Mouse (Mus musculus) embryo, embryonic 10 days (tissue): ENCODE results near the gene Wars.
"Not testable (repeated sequence)": the region's sequence is repeated elsewhere in the genome, so short reads cannot be mapped to it uniquely, and the experiment has no call there.

Experiments used
- DNase-seq: peaks from one replicate; pipeline ENCODE4 v3.0.0-alpha.2; 2015; ENCODE audit warnings: low spot score

Wars gene

GRCm38 (mm10) chr12:108855081-108855480, 38.9 kb downstream of the Wars start:
- DNase-seq, result no peak

GRCm38 (mm10) chr12:108852822-108853221, 41.2 kb downstream of the Wars start:
- DNase-seq, result no peak

GRCm38 (mm10) chr12:108850886-108851285, 43.1 kb downstream of the Wars start:
- DNase-seq, result no peak

GRCm38 (mm10) chr12:108850129-108850528, 43.8 kb downstream of the Wars start:
- DNase-seq, result peak; percentile 38

- DNase-seq, result no peak
Measured at GRCm38 (mm10) chr12:108849488-108850022, 44.4 kb downstream of the Wars start.

GRCm38 (mm10) chr12:108848033-108848432, 45.9 kb downstream of the Wars start:
- not testable (repeated sequence) for DNase-seq

GRCm38 (mm10) chr12:108842663-108843062, 51.3 kb downstream of the Wars start:
- DNase-seq, result no peak

- DNase-seq, result no peak
Measured at GRCm38 (mm10) chr12:108841181-108841580, 52.8 kb downstream of the Wars start.

GRCm38 (mm10) chr12:108836722-108837121, 57.3 kb downstream of the Wars start:
- DNase-seq, result no peak

GRCm38 (mm10) chr12:108835840-108836409, 58.0 kb downstream of the Wars start, which contains the start of the genes Slc25a29 and Slc25a47:
Slc25a29 (minus strand) TSS chr12:108835883.
Slc25a47 (plus strand) TSS chr12:108836046.
- DNase-seq, result peak; percentile 98

- DNase-seq, result peak; percentile 51
Measured at GRCm38 (mm10) chr12:108835208-108835839, 58.6 kb downstream of the Wars start.

- DNase-seq, result no peak
Measured at GRCm38 (mm10) chr12:108834786-108835185, 59.2 kb downstream of the Wars start.

GRCm38 (mm10) chr12:108834337-108834736, 59.6 kb downstream of the Wars start:
- no peak for DNase-seq

GRCm38 (mm10) chr12:108833408-108833807, 60.6 kb downstream of the Wars start:
- DNase-seq, result no peak

GRCm38 (mm10) chr12:108832851-108833250, 61.1 kb downstream of the Wars start:
- no peak for DNase-seq

- no peak for DNase-seq
Measured at GRCm38 (mm10) chr12:108831966-108832643, 61.9 kb downstream of the Wars start.

GRCm38 (mm10) chr12:108830358-108830757, 63.6 kb downstream of the Wars start:
- no peak for DNase-seq

GRCm38 (mm10) chr12:108829636-108830035, 64.3 kb downstream of the Wars start:
- DNase-seq, result no peak

GRCm38 (mm10) chr12:108827641-108828040, 66.3 kb downstream of the Wars start:
- no peak for DNase-seq

- no peak for DNase-seq
Measured at GRCm38 (mm10) chr12:108826958-108827535, 66.9 kb downstream of the Wars start.

GRCm38 (mm10) chr12:108826282-108826957, 67.6 kb downstream of the Wars start:
- DNase-seq, result no peak
